Mouse (Mus musculus) erythroblast, embryonic 14.5 days (primary cell): ENCODE results near the gene Muc15. TPM values are rescaled to one million over a fixed set of nuclear protein-coding genes. Genes with fewer than 3 reads are reported as not detected.

Experiments
- H3K27me3 ChIP-seq: 2 replicates; pipeline ENCODE4 v1.6.1; 2012; ENCODE audit warnings: inconsistent platforms; ENCODE audit not compliant: control insufficient read depth
- H3K36me3 ChIP-seq: 2 replicates; pipeline ENCODE4 v1.6.1; 2012; ENCODE audit warnings: mild to moderate bottlenecking, inconsistent platforms; ENCODE audit not compliant: control insufficient read depth
- H3K4me1 ChIP-seq: 2 replicates; pipeline ENCODE4 v1.6.1; 2012; ENCODE audit warnings: inconsistent platforms; ENCODE audit not compliant: control insufficient read depth
- H3K4me3 ChIP-seq: replicated peaks from 2 replicates; pipeline ENCODE3; 2012; ENCODE audit warnings: moderate library complexity, mild to moderate bottlenecking, inconsistent platforms
- H3K9me3 ChIP-seq: 2 replicates; pipeline ENCODE4 v1.6.1; 2012; ENCODE audit warnings: low read length, inconsistent platforms, mixed read lengths; ENCODE audit not compliant: control insufficient read depth
- GATA1 ChIP-seq: IDR thresholded peaks from 2 replicates; pipeline ENCODE4 v1.6.1; 2012; ENCODE audit warnings: low read length, inconsistent platforms, mixed read lengths
- TAL1 ChIP-seq: IDR thresholded peaks from 3 replicates; pipeline ENCODE4 v1.6.1; 2012; ENCODE audit warnings: low read length, inconsistent platforms, mixed read lengths
- polyA plus RNA-seq: library from polyadenylated mRNA; stranded (reverse); fragments of >175 nt; gene quantifications from 2 replicates; pipeline ENCODE4 v1.2.3, GENCODE M21; 2012

Muc15 gene
- polyA plus RNA-seq = 0.01 TPM in 1 of 2 replicates, not detected in the other

DNA sequence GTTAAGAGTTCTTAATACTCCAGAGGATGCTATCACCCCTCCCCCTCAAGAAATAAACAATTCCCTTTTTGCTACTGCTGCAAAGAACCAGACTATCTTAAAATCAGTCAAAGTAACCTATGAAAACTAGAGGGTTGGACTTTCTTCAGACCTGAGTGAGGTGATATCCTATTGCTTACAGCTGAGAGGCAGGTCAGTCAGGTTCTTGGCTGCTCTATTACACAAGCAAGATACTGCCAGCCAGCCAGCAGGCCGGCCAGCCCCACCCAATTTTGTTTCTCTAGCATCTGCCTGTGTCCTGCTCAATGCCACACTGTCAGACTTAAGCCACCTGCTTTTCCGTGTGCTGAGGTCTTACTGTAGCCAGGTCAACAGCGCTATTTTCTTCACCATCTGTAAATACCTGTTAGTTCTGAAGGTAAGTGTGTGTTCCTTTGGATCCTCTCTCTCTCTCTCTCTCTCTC, at the start of gene Muc15:
Muc15 (plus strand) TSS at position 51 of the 464 bp plus-strand sequence.
- TF ChIP-seq GATA1 (no peak), TAL1 (no peak)
- H3K4me3 ChIP-seq = no peak within 1 kb of the TSS
- H3K9me3 ChIP-seq = no peaks in the 10 kb centered on the region
- no peaks in the 10 kb centered on the region for H3K36me3 ChIP-seq
- H3K4me1 ChIP-seq = no peaks in the 10 kb centered on the region
- H3K27me3 ChIP-seq = no peaks in the 10 kb centered on the region

DNA sequence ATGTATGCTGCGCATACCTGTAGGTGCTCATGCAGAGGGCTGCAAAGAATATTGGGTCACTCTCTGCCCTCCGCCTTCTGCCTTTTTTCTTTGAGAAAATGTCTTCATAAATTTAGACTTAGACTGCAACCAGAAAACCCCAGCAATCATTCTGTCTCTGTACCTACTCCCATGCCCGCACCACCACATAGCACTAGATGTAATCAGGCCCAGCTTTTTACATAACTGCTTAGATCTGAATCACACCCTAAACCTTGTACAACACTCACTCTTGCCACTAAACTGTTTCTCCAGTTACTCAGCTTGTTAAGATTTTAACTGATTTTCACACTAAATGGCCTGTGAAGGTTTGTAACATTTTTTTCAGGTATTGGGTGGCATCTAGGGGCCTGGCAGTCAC, 11.7 kb upstream of the Muc15 start:
- H3K27me3 ChIP-seq = no peaks in the 10 kb centered on the region
- H3K36me3 ChIP-seq = no peaks in the 10 kb centered on the region
- no peak for TF ChIP-seq TAL1
- TF ChIP-seq GATA1 = no peak
- 0 out of 2 replicates have a peak, but pooled peaks cover 2% of the 10 kb centered on the region for H3K9me3 ChIP-seq
- H3K4me1 ChIP-seq = no peaks in the 10 kb centered on the region
- H3K4me3 ChIP-seq = no peak overlapping the region

DNA sequence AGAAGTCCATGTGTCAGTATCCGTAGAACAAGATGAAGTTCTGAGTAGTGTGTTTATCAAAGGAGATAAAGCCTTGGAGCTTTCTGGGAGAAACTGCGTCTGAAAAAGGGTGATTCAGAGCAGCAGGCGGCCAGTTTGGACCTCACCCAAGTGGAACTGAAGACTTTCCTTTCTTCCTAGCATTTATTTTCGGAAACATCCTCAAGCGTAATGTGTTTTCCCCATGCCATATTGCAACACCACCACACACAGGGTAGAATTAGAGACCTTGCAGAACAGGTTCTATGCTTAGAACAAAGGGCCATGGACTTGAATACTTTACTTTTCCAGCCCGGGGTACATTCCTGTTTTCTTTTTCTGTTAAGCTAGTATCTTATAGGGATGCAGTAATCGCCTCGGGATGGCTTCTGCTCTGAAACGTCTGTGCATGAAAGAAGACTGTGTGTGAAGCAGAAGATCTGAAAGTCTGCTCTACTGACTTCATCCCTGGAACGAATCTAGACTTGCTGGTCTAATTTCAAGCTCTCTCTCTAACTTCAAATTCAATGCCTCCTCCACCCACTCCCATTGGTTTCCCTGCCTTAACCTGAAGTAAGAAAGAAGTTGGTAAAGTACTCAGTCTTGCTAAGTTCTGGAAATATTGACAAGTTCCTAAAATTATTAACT, 11.0 kb upstream of the Muc15 start:
- Histone ChIP-seq H3K4me1 (no peaks in the 10 kb centered on the region), H3K27me3 (no peaks in the 10 kb centered on the region), H3K4me3 (no peak overlapping the region), H3K9me3 (0 out of 2 replicates have a peak, but pooled peaks cover 2% of the 10 kb centered on the region), H3K36me3 (no peaks in the 10 kb centered on the region)
- TF ChIP-seq GATA1 (no peak), TAL1 (no peak)

DNA sequence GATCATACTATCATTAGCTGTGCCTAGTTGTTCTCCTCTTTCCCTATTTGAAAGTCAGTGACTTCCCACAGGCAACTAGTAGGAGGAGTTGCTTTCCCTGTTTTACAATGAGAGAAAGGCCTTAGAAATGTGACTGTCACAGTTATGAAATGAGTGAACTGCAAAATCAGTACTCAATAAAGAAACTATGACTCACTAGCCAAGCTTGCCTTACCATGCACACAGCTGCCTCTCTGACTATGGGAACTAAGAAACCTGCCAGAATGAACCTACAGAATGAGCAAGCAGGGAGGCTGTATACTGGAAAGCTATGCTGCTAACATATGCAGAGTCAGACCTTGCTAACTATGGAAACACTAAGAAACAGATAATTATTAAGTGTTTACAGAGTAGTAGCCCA, 2.1 kb upstream of the Muc15 start:
- no peak for TF ChIP-seq GATA1
- TF ChIP-seq TAL1 = no peak
- H3K27me3 ChIP-seq = no peaks in the 10 kb centered on the region
- no peaks in the 10 kb centered on the region for H3K36me3 ChIP-seq
- no peaks in the 10 kb centered on the region for H3K4me1 ChIP-seq
- H3K4me3 ChIP-seq = no peak overlapping the region
- no peaks in the 10 kb centered on the region for H3K9me3 ChIP-seq

DNA sequence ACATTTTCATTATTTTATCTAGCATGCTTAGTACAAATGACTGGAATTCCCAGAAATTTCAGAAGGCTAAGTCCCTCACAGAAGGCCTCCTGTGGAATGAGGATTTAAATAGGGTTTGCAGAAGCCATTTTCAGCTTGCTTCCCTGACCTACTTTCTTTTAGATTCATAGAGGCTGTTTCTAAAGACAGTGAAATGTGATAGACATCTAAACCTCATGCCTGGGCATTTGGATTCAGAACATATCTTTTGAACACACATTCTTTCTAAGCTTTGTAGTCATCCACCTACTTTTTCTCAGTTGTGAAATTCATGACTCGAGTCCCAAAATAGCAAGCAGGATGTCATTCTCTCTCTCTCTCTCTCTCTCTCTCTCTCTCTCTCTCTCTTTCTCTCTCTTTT, 1.1 kb downstream of the Muc15 start:
- TF ChIP-seq GATA1 = no peak
- TF ChIP-seq TAL1 = no peak
- Histone ChIP-seq H3K4me1 (no peaks in the 10 kb centered on the region), H3K27me3 (no peaks in the 10 kb centered on the region), H3K9me3 (no peaks in the 10 kb centered on the region), H3K36me3 (no peaks in the 10 kb centered on the region), H3K4me3 (no peak overlapping the region)

DNA sequence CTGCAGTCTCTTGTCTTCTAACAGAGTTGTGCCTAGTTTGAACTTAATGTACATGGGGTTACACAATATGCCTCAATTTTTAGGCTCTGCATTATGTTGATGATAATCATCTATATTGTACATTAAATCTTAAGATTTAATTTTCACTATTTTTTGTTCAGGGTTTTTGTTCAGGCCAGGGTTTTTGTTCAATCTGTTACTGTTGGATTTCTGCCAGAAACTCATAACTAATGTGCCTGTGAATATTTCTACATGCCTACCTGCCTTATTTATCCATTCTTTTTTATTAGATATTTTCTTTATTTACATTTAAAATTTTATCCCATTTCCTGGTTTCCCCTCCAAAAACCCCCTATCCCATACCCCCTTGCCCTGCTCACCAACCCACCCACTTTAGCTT, 5.0 kb downstream of the Muc15 start:
- TF ChIP-seq TAL1 (no peak), GATA1 (no peak)
- Histone ChIP-seq H3K27me3 (no peaks in the 10 kb centered on the region), H3K9me3 (no peaks in the 10 kb centered on the region), H3K36me3 (no peaks in the 10 kb centered on the region), H3K4me1 (no peaks in the 10 kb centered on the region), H3K4me3 (no peak overlapping the region)

DNA sequence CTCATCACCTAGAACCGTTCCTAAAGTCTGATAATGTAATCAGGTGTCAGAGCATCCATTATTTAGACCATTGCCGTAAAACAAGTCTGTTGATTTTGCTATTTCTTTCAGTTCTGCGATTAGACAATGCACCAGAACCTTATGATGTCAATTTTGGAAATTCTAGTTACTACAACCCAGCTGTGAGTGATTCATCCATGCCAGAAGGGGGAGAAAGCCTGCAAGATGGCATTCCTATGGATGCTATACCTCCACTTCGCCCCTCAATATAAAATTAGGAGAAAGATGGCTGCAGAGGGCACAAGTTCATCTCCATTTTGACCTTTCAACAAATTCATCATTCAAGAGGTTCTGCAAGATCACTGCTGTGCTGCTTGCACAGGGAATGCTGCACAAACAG, 16.1 kb downstream of the Muc15 start:
- TF ChIP-seq TAL1 (no peak), GATA1 (no peak)
- no peak overlapping the region for H3K4me3 ChIP-seq
- H3K27me3 ChIP-seq = no peaks in the 10 kb centered on the region
- no peaks in the 10 kb centered on the region for H3K9me3 ChIP-seq
- no peaks in the 10 kb centered on the region for H3K36me3 ChIP-seq
- no peaks in the 10 kb centered on the region for H3K4me1 ChIP-seq

DNA sequence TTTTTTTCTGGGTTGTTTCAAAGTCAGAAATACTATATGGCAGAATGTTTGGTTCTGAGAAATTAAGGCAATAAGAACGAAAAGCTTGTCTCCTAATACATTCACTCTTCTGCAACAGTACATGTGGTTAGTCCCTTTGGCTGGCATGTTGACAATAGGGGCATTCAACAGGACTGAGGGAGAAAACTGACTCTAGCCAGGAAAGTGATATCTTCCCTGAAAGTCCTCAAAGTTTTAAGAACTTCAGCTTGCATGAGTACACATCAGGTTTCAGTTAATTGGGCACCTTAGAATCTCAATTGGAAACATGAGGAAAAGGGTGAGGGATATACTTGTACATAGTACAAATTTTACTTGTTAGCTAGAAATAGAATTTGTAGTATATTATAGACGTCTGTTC, 16.8 kb downstream of the Muc15 start:
- Histone ChIP-seq H3K4me1 (no peaks in the 10 kb centered on the region), H3K36me3 (no peaks in the 10 kb centered on the region), H3K4me3 (no peak overlapping the region), H3K9me3 (no peaks in the 10 kb centered on the region), H3K27me3 (no peaks in the 10 kb centered on the region)
- no peak for TF ChIP-seq GATA1
- TF ChIP-seq TAL1 = no peak

DNA sequence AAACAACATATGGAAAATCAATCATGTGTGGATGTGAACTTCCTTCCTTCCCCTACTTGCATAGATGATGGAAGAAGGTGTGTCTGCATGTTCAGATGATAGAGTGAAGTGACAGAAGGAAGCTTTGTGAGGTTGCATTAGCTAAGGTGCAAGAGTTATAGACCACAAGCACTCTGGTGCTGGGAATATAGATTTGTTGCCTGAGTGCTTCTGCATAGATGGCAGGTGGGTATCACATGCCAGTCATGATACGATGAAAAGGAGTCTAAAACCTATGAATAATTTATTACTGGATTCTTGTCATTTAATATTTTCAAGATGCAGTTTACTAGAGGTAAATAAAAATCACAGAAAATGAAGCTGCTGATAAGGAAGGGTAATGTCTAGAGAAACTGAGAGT, 18.6 kb downstream of the Muc15 start:
- H3K4me3 ChIP-seq = no peak overlapping the region
- no peak for TF ChIP-seq GATA1
- no peak for TF ChIP-seq TAL1
- H3K4me1 ChIP-seq = no peaks in the 10 kb centered on the region
- H3K27me3 ChIP-seq = no peaks in the 10 kb centered on the region
- no peaks in the 10 kb centered on the region for H3K9me3 ChIP-seq
- no peaks in the 10 kb centered on the region for H3K36me3 ChIP-seq

DNA sequence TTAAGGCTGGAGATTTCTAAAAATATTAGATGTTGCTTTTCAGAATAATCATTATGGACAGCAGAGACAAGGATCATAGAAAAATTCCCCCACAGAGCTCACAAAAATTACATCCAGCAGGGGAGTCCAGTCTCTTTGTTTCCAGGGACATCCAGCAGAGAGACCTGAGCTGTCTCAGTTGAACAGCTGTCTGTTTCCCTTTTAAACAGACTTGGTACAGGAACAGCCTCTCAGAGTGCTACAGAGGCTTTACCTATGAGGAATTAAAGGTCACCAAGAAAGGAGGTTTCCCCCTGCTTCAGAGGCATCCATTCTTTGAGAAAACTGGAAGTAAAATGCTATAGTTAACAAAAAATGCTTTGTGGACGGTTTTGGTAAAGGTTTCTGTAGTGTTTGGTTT, 19.4 kb downstream of the Muc15 start:
- H3K4me3 ChIP-seq = no peak overlapping the region
- H3K27me3 ChIP-seq = no peaks in the 10 kb centered on the region
- H3K9me3 ChIP-seq = no peaks in the 10 kb centered on the region
- H3K4me1 ChIP-seq = no peaks in the 10 kb centered on the region
- no peaks in the 10 kb centered on the region for H3K36me3 ChIP-seq
- TF ChIP-seq GATA1 (no peak), TAL1 (no peak)
